Mouse (Mus musculus): Measurements from ENCODE around the gene Gsg1l.

Gsg1l gene

DNA sequence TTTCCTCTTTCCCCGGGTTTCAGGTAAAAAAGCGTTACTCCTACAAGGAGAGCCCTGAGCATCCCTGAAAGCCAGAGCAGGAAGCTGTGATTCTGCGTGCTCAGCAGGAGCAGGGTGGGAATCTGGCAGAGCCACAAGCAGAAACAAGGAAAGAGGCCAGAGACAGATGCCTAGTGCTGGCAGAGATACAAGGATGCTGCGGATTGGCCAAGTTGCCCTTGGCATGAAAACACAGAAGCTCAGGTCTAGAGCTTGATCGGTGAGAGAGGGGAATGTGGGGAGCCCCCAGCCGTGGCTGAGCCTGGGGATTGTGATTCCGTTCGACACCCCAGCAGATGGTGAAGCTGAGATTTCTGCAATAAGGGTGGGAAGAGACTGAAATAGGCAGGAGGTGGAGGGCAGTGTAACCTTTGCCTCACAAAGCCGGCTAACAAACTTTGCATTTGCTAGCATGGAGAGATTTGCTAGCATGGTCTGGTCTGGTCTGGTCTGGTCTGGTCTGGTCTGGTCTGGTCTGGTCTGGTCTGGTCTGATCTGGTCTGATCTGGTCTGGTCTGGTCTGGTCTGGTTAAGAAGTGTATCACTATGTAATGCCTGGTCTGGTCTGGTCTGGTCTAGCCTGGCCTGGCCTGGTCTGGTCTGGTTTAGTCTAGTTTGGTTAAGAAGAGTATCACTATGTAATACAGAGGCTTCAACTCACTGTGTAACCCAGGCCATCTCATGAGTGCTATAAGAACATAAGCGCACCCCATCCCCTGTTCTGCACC is 50.4 kb downstream of the Gsg1l start:
- CTCF ChIA-PET: interaction anchor here (0.7 kb wide), 1 partner anchor 19 kb away, joined by 3 read pairs; no protein-coding TSS in a partner anchor

GRCm38 (mm10) chr7:126027410-126027809 is 54.8 kb downstream of the Gsg1l start:
- CTCF ChIA-PET: no interaction called here

- CTCF ChIA-PET: no interaction called here
Measured at GRCm38 (mm10) chr7:126026600-126026999, 55.6 kb downstream of the Gsg1l start.

DNA sequence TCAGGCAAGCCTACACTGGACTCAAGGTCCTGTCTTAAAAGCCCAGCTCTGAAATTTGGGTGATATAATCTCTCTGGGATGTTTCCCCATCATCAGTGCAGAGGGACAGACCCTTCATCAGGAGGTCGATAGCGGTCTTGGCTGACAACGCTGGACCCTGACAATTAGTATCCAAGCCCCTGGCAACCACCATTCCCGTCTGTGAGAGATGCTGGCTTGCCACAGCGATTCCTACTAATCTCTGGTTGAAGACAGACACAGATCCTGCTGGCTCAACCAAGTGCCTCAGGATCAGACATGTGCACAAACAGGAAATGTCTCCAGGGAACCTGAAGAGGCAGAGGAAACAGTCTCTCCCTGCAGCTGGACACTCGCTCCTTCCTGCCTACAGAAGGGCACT is 62.2 kb downstream of the Gsg1l start:
- CTCF ChIA-PET: no interaction called here

- CTCF ChIA-PET: no interaction called here
Measured at GRCm38 (mm10) chr7:126019321-126019720, 62.9 kb downstream of the Gsg1l start.

DNA sequence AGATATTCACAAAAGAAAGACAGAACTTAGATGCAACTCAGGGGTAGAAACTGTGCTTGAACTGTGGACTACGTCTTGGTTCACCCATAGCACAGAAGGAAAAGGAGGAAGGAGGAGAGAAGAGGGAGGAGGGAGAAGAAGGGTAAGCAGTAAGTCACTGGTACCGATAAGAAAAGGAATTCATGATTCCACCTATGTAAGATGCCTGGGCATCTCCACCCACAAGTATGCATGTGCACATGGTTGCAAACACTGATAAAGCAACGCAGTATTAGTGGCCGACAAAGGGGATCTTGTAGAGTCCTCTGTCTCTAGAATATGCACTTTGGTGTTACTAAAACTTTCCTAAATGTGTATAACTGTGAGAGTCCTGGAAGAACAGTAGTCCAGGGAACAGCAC is 64.8 kb downstream of the Gsg1l start:
- CTCF ChIA-PET: no interaction called here

- CTCF ChIA-PET: interaction anchor here (0.6 kb wide), 2 partner anchors 19 to 1423 kb away, joined by 3 to 9 read pairs; no protein-coding TSS in a partner anchor
Measured at GRCm38 (mm10) chr7:126012325-126013021, 69.7 kb downstream of the Gsg1l start.

DNA sequence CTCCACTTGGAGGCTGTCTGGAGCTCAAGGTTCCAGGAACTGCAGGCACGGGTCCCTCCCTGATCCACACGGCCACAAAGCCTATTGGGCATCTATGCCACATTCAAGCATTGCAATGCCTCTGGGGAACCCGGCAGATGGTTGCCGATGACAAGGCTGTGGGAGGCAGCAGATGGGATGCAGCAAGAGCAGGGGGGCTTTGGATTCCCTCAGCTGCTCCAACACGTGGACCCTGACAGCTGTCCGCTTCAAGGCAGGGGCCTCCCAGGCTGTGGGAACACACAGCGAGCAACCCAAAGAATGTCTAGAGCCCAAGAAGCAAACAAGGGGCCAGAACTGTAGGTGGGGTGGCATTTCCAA is 73.4 kb downstream of the Gsg1l start:
- CTCF ChIA-PET: interaction anchor here (0.6 kb wide), 1 partner anchor 47 kb away, joined by 6 read pairs; no protein-coding TSS in a partner anchor

DNA sequence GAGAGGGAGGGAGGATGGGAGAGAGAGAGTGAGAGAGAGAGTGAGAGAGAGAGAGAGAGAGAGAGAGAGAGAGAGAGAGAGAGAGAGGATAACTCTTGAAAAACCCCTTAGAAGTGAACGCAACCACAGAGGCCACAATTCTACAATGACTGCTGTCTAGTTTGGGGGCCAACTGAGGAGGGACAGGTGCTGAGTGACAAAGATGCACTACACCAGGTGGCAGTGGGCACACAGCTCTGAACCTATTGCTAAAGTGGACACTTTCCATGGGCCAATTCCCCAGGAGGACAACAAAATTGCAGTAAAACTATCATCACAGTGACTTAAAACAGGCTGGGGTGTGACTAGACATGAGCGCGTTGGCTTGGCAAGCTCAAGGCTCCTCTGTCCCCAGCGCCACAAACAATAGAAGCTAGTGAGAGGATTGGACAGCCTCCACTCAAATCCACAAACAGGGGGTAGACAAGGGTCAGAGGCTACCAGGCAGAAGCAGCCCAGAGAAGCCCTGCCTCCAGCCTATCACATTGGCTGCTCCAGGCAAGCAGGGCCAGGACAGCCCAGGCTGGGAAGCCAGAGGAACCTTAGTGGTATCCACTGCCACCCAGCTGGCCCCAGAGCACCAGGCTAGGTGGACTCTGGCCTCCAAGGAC is 73.9 kb downstream of the Gsg1l start:
- CTCF ChIA-PET: no interaction called here

- CTCF ChIA-PET: no interaction called here
Measured at GRCm38 (mm10) chr7:126007132-126007910, 74.9 kb downstream of the Gsg1l start.

DNA sequence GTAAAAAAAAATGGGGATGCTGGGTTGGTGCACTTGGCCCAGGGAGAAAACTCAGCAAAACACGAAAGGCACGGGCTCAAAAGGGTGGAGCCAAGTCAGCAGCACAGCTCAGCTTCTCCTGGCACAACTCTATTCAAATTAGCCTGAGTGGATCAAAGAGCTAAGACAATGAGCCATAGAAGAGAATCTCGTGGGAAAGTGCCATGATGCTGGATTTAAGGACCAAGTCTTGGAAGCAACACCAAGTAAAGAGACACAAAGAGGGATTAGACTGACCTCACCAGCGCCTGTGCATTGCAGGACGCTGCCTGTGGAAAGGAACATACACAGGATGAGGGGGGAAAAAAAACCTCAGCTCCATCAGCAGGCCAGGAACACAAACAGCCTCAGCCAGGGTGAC is 76.9 kb downstream of the Gsg1l start:
- CTCF ChIA-PET: no interaction called here

- CTCF ChIA-PET: interaction anchor here (0.6 kb wide), 1 partner anchor 176 kb away, joined by 5 read pairs; no protein-coding TSS in a partner anchor
Measured at GRCm38 (mm10) chr7:126001683-126002082, 80.5 kb downstream of the Gsg1l start.

- CTCF ChIA-PET: no interaction called here
Measured at GRCm38 (mm10) chr7:125999921-126000320, 82.3 kb downstream of the Gsg1l start.

DNA sequence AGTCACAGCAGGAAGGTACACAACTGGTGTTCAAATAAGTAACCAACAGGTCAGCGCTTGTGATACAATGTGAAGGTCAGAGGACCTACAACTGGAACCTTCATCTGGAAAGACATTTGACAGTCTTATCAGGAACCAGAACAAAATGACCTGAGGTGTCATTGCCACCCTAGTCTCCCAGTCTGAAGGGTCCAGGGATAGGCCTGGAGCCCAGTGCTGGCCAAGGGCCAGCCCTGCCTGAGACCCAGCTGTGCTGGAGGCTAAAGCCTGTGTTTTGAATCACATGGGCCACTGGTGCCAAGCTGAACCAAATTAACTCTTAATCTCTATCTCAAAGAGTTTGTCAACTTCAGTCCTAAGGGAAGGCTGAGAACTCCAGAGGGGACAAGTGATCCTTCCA is 86.1 kb downstream of the Gsg1l start:
- CTCF ChIA-PET: no interaction called here

DNA sequence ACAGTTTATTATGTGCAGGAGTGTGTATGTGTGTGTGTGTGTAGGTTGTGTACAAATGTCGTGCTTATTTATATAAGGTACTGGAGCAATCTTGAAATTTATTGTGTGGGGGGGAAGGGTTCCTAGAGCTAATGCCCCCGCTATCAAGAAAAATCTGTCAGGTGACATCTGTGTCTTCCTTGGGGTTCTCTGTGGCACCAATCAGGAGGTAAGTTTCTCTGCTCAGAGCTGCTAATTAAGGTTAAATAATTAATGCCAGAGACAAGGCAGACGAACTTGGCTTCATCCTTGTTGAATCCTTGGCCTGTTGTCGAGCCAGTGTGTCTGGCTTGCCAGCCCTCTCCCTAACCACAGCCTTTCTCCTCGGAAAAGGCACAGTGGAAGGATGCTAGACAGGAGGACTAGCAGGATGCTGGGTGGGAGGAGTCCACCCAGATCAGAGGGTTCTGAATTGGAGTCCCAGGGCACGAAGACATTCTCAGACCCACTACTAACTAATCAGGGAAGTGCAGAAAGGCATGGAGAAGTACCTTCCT is 89.8 kb downstream of the Gsg1l start:
- CTCF ChIA-PET: no interaction called here

DNA sequence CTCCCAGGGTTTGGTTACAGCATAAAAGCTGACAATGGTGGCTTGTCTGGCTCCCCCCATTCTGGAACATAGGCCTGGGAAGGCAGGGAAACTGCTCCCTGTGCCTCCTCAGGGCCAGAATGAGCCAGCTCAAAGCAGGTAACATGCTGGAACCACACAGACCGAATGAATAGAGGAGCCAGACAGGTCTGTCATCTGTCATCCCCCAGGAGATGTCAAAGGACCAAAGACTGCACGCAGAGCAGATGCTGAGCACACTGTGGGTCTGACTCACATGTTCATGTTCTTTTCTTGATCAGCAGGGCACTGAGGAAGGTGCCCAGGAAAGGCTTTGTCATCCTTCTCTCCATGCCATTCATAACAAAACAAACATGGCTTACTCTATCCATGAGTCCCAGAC is 90.4 kb downstream of the Gsg1l start:
- CTCF ChIA-PET: no interaction called here

DNA sequence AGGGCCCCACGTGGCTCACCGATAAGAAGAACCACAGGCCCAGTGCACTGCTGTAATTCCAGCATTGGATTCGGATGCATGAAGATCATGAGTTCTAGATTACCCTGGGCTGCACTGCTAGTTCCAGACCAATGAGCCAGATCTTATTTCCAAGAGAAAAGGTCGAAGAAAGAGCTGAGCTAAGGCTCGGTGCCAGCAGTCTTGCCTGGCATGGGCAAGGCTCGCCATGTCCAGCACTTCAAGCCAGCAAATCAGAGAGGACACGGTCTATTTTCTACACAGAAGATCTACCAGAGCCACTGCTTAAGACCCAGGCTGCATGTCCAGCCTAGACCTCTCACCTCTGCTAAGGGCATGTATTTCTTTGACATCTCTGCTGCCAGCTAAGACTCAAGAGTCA is 92.2 kb downstream of the Gsg1l start:
- CTCF ChIA-PET: no interaction called here

GRCm38 (mm10) chr7:125989489-125989888 is 92.7 kb downstream of the Gsg1l start:
- CTCF ChIA-PET: no interaction called here

- CTCF ChIA-PET: no interaction called here
Measured at GRCm38 (mm10) chr7:125988326-125988725, 93.9 kb downstream of the Gsg1l start.

- CTCF ChIA-PET: no interaction called here
Measured at GRCm38 (mm10) chr7:125987117-125987516, 95.1 kb downstream of the Gsg1l start.

GRCm38 (mm10) chr7:125985565-125985964 is 96.6 kb downstream of the Gsg1l start:
- CTCF ChIA-PET: no interaction called here
